Mouse (Mus musculus) spleen, postnatal 14 days (tissue): ENCODE results near the gene Vrk2.

Experiments used
- DNase-seq, 2 experiments: peaks; one replicate each; pipeline ENCODE4 v3.0.0; 2021 to 2022; ENCODE audit warnings: low spot score in 2 of 2

Gene Vrk2

DNA sequence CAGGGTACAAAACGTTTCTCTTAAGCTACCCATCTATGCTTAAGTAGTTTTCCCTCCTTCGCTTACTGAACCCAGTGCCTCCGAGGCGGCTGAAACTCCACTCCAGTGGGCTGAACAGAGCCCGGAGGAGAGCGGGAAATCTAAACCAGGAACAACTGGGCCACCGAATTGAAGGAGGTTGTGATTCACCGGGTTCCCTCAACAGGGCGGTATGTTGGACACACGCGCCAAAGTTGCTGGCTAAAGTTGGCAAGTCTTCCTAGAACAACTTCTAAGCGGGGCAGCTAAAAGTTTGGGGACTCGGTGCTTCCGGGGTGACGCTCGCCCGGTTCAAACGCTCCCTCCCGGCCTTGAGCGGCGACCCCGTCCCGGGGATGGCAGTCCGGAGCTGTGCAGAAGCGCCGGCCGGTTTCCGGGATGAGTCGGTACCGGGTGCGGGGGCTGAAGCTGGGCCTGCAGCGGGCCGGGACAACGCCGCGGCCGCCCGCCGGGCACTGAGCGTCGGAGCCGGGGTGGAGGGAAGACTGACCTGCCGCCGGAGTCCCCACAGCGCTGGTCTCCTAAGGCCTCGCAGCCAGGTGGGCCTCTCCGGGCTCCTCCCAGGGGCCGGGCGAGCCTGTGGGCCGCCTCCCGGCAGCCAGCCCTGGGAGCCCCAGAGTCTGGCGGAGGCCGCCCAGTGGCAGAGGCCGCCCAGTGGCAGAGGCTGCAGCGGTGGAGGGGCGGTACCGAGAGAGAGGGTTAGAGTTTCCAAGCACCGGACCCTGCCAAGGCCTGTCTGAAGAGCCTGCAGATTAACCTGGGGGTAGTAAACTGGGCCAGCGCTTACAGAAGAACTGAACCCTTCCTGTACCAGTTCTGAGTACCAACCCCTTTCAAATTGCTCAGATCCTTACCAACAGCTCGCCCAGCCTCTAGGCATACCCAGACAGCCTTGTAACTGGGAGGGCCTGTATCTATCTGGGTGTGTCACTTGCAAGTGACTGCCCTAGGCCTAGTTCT, at the start of gene Vrk2, which contains the start of gene Gm6899:
Vrk2 (minus strand) TSS at position 939 of the 999 bp plus-strand sequence.
Gm6899 (plus strand) TSS at position 181 of the 999 bp plus-strand sequence.
- peak; percentile 77 to 81 for DNase-seq

DNA sequence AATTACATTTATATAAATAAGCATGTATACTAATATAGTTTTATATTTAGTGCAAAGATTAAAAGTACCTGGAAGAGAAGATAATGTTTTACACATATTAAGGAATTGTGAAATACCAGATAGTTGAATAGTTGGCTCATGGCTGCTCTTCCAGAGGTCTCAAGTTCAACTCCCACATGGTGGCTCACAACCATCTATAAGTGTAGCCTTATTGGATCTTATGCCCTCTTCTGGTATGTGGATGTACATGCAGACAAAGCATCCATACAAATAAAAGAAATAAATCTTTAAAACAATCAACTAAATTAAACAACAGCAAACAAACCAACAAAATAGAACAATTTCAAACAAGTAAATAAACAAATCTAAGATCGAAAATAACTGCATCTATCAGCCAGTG, 48.3 kb upstream of the Vrk2 start:
- DNase-seq, result no peak

- peak in 1 of 2 experiments; percentile 4 for DNase-seq
These were observed 46.6 kb upstream of the Vrk2 start for GRCm38 (mm10) chr11:26640314-26640785.

DNA sequence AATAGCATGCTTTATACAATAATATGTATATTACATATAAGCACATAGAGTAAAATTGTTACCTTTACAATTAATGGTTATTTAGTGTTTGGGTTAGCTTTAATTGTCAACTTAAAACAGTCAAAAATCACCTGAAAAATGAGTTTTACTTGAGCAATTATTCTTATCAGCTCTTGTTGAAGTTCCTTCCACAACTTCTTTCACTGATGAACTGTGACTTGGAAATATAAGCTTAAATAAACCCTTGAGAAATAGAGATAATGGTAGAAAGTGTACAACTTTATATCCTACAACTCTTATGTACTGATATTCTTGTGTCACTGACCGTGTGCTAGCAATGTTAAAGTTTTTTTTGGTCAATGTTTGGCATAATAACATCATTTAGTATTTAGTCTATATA, 42.4 kb upstream of the Vrk2 start:
- DNase-seq, result no peak

DNA sequence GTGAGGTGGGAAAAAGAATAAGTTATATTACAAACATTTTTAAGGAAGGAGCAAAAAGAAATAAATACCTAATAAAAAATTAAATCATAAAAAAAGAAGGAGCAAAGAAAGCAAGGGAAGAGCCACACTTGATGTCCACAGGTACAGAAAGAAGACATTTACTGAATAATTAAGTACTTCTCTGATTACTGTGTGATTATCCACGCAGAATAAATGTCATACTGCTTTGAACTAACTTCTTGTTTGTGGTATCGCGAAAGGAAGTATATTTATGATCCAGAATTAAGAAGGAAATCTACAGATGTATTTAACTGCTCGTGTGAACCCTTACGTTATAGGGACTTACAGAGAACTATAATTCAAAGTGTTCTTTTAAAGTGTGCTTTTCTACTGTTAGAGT, 28.9 kb upstream of the Vrk2 start:
- no peak for DNase-seq

- no peak for DNase-seq
These were observed 24.9 kb upstream of the Vrk2 start for GRCm38 (mm10) chr11:26618475-26619223.

DNA sequence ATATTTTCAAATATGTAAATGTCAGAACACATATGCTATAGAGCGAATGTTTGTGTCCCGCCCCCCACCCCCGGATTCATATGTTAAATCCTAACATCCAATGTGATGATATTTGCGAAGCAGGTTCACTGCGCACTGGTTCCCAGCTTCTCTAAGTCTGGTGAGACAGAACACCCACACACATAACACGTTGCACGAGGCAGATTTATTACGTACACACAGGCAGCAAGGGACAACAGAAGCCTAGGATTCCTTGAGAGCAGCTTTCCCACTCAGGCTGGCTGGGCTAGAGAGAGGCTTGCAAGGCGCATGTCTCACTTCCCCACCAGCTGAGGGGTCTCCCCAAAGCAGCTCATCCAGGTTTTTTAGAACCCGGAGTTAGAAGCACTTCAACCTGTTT, 15.0 kb upstream of the Vrk2 start:
- no peak for DNase-seq

DNA sequence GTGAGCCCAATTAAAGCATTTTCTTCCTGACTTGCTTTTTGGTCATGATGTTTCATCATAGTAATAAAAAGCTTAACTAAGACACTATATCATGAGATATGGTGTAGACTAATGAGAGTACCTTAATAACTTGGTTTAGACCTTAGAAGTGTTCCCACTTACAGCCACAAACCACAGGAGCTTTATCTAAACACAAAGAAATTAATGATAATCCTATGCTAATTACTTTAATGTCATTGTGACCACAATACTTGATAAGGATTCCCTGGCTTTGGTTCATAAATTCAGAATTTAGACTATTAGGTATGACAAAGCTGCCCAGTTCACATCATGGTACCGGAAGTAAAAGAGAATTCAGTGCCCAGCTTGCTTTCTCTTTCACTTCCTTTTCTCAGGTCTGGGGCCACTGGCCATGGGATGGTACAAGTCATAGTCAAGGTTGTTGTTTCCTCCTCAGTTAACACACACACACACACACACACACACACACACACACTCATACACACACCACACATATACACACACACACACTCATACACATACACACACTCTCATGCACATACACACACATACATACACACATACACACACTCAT, 10.4 kb upstream of the Vrk2 start:
- DNase-seq, result no peak

DNA sequence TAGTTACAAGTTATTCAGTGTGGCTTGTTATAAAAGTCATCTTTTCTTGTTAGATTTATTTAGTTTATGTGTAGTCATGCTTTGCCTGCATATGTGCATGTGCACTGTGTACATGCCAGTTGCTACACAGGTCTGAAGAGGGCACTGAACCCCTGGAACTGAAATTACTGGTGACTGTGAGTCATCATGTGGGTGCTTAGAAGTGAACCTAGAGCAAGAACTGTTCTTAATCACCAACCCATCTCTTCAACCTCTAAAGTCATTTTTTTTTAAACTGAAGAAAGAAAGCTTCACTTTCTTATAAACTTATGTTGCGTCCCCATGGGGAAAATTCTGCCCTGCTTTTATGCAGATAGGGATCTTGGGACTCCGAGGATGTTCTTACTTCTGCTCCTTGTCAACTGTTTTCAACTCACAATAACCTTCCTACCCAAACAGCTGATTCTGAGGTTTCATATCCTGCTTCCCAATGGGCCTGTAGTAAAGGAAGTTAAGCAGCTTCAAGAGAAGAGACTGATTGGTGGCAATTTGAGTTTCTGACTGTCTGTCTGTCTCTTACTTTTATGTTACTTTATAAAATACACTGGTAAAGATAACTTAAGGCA, 7.9 kb upstream of the Vrk2 start:
- DNase-seq, result no peak

DNA sequence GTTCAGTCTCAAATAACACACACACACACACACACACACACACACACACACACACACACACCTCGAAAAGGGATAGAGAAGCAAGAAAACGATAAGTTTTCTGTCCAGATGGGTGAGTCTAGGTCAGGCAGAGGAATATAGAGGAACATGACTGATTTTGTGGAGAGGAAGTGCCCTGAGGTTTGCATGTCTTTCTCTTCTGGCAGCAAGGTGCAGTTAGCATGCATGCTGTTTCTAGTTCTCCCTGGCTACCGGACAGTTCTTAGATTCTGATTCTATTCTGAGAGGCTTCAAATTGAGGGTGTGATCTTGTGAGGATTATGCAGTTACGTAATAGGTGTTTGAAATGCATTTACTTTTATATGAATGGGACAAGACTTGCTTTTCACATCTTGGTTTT, 6.9 kb upstream of the Vrk2 start:
- DNase-seq, result no peak

GRCm38 (mm10) chr11:26598876-26599275, 5.1 kb upstream of the Vrk2 start:
- DNase-seq, result no peak

- DNase-seq, result no peak
These were observed 4.0 kb upstream of the Vrk2 start for GRCm38 (mm10) chr11:26597761-26598160.

DNA sequence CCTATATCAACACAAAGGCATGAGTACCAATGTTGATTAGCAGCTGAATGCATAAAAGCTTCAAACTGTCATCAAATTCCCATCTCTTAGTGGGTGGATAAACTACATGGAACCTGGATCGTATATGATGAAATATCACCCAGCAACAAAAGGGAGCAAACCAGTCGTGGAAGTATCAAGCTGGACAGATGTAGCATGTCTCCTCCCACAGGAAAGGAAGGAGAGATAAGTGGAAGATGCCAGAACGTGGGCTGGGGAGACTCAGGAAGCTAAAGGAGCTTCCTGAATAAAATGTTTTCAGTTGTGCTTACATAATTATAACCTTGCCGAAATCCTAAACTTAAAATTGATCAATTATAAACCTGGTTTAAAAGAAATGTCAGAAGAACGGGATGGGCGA, 3.3 kb upstream of the Vrk2 start:
- no peak for DNase-seq

GRCm38 (mm10) chr11:26596186-26596585, 2.4 kb upstream of the Vrk2 start:
- no peak for DNase-seq

DNA sequence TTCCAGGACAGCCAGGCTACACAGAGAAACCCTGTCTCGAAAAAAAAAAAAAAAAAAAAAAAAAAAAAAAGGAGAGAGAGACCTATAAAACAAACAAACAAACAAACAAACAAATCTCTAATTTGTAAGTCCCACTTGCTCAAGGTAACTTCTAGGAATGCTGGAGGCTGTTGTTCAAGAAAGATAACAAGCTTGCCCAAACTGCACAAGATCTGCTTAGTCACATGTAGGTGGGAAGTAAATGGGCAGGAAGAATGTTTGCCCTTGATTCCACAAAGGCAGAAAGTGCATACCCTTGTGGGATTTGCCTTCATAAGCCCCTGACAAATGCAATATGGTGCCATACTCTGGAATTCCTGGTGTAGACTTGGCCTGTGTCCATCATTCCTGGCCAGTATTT, 688 bp upstream of the Vrk2 start:
- no peak for DNase-seq

DNA sequence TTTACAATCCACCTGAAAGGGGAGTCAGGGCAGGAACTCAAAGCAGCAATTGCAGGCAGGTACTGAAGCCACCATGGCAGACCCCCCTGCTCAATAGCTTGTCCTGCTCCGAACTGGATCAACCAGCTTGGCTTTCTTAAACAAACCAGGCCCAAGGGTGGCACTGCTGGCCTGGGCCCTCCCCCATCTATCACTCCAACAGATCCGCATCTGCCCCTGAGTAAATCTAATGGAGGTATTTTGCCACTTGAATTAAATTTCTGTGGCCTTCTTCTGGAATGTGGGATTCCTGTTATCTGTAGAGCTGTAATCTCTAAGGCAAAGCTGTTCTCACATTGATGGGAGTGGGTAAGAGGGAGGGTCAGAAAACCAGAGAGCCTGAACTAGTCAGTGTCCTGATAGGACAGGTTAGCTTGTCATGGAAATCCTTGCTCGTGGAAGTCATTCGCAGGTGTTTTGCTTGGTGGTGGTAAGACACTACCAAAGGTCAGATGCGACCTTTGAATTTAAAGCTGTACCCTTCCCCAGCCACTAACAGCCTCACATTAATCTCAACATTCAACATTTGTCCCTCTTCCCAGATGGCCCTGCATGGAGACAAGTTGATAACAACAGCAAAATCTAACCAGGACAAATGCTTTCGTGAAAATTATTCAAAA, 1.3 kb downstream of the Vrk2 start:
- DNase-seq, result no peak

DNA sequence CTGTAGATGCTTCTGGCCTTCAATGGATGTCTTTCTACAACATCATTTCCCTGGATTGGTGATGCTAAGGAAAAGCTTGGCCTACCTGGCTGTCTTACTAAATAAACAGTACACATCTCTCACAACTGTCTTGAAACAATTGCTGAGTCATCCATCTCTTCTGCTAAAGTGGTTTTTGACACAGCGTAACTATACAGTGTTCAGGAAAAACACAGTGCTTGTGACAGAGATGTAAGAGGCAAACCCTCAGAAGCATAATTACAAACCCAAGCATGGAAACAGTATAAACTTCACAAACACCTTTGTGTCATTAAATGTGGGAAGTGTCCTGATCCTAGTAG, 6.6 kb downstream of the Vrk2 start:
- no peak for DNase-seq

DNA sequence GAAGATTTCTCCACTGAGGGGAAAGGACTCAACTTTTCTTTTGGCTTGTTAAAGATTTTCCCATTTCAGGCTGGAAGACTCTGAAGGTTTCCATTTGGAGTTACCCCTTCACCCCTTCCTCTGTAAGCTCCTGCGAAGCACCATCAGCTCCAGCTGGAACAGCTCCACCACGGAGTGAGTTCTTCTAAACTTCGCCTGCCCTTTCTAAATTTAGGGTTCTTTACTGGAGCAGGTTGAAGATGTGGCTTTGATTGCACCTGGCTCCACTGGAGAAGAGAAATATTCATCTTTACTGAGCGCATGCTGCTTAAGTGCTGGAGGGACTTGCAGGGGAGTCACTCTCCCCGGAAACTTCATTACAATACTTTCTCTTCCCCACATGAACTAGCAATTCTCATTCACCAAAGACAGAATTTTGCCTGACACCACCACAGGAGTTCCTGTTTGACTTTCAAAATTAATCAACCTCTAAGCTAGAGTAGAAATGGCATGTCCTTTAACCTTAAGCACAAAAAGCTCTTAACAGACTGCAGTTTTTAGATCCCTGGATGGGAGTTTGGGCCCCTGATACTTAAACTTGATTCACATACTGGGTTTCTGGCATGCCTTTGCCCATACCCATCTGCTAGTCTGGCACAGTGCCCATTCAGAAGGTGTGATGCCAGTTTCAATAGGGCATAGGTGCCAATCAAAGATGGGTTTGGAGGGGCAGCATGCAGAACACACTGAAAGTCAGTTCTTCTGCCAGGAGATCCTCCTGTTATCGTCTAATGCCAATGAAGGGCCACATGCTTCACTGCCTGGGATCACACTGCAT, 7.2 kb downstream of the Vrk2 start:
- no peak for DNase-seq

DNA sequence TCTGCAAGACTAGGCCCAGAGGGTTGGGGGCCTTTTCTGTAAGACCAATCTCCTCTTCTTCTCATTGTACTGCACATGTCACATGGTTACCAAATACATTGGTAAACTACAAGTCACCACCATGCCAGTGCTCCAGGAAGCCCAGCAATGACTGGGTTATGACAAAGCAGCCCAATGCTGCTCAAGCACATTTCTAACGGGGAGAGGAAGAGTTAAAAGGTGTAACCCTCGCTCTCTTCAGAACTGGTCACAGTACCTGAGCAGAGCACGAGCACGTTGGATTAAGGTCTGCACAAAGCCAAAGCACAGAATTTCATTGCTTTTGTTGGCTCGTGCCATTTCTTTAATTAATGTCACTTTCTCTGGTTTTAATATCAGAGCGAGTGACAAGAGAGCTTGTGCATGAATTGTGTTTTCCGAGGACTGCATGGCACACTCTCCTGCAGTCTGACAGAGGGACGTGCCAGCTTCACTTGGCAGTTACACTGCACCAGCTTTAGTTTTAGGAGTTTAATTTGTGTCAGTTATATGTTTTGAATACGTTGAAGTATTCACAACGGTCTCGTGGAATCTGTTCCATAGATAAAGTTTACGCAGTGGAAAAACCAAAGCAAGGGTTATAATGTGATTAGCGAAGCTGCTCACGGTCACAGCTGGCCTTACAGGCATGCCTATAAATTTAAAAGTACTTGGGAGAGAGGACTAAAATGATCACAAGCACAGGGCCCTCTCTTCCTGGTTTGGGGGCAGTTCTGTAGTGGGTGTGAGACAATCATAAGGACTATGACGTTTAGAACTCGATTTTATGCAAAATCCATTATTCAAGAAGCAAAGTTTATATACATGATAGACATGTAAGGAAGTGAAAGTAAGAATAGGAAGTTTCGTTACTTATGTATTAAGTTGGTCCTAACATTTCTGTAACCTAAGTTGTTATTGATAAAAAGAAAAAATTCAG, 8.1 kb downstream of the Vrk2 start:
- no peak for DNase-seq
